In the genomic region with DNA sequence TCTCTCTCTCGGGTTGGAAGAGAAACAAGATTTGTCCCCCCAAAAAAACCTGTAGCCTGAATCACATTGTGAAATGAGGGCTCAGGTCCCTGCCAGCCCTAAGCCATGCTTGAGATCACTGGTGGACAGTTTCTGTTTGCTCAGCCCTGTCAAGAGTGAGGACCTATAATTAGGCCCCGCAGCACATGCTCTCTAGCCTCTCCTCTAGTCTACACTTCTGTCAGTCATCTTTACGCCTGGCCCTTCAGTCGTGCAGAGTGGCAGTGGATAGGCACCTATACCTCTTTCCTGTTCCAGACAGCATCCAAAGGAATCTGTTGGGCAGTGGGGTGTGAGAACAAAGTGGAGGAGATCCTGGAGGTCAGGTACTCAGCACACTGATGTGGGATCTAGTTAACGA, we compare ENCODE assay signal across 12 mouse cellular contexts. TPM values are rescaled to one million over a fixed set of nuclear protein-coding genes. Genes with fewer than 3 reads are reported as not detected.
DNase-seq lines count a peak whose midpoint lies in the region; ATAC-seq and TF ChIP-seq lines count a peak whose summit lies in the region.
"Had no signal": no experiment of that assay in that cellular context is flagged by ENCODE, and none has a peak within 500 bp of the region (broad histone marks: within the 10 kb centered on the region; RNA-seq: fewer than 3 reads in every experiment).

No protein-coding gene starts in this region.

- intact Hi-C loops in gastrocnemius, postnatal 14 days (cut with DNase I; ENCODE audit: low total_unique reads), result loop anchor here (2.0 kb wide), 1 partner anchor 117 kb away; no protein-coding TSS in a partner anchor

- H3K4me2 ChIP-seq in heart, embryonic 13.5 days, result no peak overlapping the region
- H3K4me2 ChIP-seq in heart, embryonic 11.5 days, result no peak overlapping the region
- no peak overlapping the region for H3K4me2 ChIP-seq in forebrain, postnatal 0 days (ENCODE audit: low read depth)
- H3K4me2 ChIP-seq in midbrain, embryonic 11.5 days, result no peak overlapping the region
- H3K4me2 ChIP-seq: liver, embryonic 13.5 days had no signal

- ATAC-seq in heart, embryonic 13.5 days (ENCODE audit: extremely low read depth, insufficient number of reproducible peaks, low FRiP score, low TSS enrichment), result no peak
- no peak for ATAC-seq in heart, embryonic 11.5 days (replicated peaks; ENCODE audit: insufficient number of reproducible peaks, low FRiP score, low TSS enrichment)
- peak; percentile 2; the same call in 1 of the 2 replicates for ATAC-seq in forebrain, postnatal 0 days
- peak; percentile 49 for ATAC-seq in midbrain, embryonic 11.5 days (ENCODE audit: low FRiP score)
- ATAC-seq in erythroblast, adult 5-6 weeks (replicated peaks; ENCODE audit: low FRiP score, poor library complexity, severe bottlenecking), result no peak

- WGBS in heart, embryonic 13.5 days, result 29% methylated on average over 5 of the region's 5 CpGs
- 51% methylated on average over 5 of the region's 5 CpGs for WGBS in heart, embryonic 11.5 days (ENCODE audit: insufficient replicate concordance)
- WGBS in embryonic facial prominence, embryonic 10.5 days, result 62% methylated on average over 5 of the region's 5 CpGs
- 33% methylated on average over 5 of the region's 5 CpGs for WGBS in forebrain, postnatal 0 days
- 66% methylated on average over 5 of the region's 5 CpGs for WGBS in midbrain, embryonic 11.5 days

- peak overlapping the region; percentile 40 for H3K27ac ChIP-seq in heart, embryonic 13.5 days (replicated peaks)
- H3K27ac ChIP-seq in heart, embryonic 11.5 days (ENCODE audit: low read depth, low read length), result no peak overlapping the region
- peak overlapping the region; percentile 62 for H3K27ac ChIP-seq in embryonic facial prominence, embryonic 10.5 days (replicated peaks)
- peak overlapping the region; percentile 45; the same call in 1 of the 2 replicates for H3K27ac ChIP-seq in forebrain, postnatal 0 days (ENCODE audit: low read depth, low read length)
- 0 out of 2 replicates have a peak overlapping the region, but pooled peaks have one; percentile 70 for H3K27ac ChIP-seq in midbrain, embryonic 11.5 days (ENCODE audit: low read depth, low read length)
- H3K27ac ChIP-seq: liver, embryonic 13.5 days had no signal

- no peaks in the 10 kb centered on the region for H3K36me3 ChIP-seq in heart, embryonic 13.5 days
- H3K36me3 ChIP-seq in heart, embryonic 11.5 days (ENCODE audit: control insufficient read depth, insufficient read depth, low read length), result no peaks in the 10 kb centered on the region
- 0 out of 2 replicates have a peak, but pooled peaks cover 3% of the 10 kb centered on the region for H3K36me3 ChIP-seq in embryonic facial prominence, embryonic 10.5 days (replicated peaks)
- peaks cover 43% of the 10 kb centered on the region for H3K36me3 ChIP-seq in forebrain, postnatal 0 days (ENCODE audit: insufficient read depth)
- 0 out of 2 replicates have a peak, but pooled peaks cover 2% of the 10 kb centered on the region for H3K36me3 ChIP-seq in midbrain, embryonic 11.5 days (ENCODE audit: control insufficient read depth, insufficient read depth, low read length)
- H3K36me3 ChIP-seq: liver, embryonic 13.5 days had no signal

- H3K9ac ChIP-seq in heart, embryonic 13.5 days, result no peak overlapping the region
- no peak overlapping the region for H3K9ac ChIP-seq in heart, embryonic 11.5 days (ENCODE audit: low read depth, low read length)
- no peak overlapping the region; the same call in 1 of the 2 replicates for H3K9ac ChIP-seq in forebrain, postnatal 0 days
- H3K9ac ChIP-seq in midbrain, embryonic 11.5 days (ENCODE audit: low read length), result no peak overlapping the region
- H3K9ac ChIP-seq: liver, embryonic 13.5 days had no signal

- peaks cover 35% of the 10 kb centered on the region for H3K4me1 ChIP-seq in heart, embryonic 13.5 days
- H3K4me1 ChIP-seq in heart, embryonic 11.5 days (ENCODE audit: control insufficient read depth, insufficient read depth, low read length), result peaks cover 21% of the 10 kb centered on the region
- H3K4me1 ChIP-seq in embryonic facial prominence, embryonic 10.5 days, result peaks cover 34% of the 10 kb centered on the region
- peaks cover 4% of the 10 kb centered on the region; the same call in 1 of the 2 replicates for H3K4me1 ChIP-seq in forebrain, postnatal 0 days (ENCODE audit: insufficient read depth)
- peaks cover 18% of the 10 kb centered on the region for H3K4me1 ChIP-seq in midbrain, embryonic 11.5 days (ENCODE audit: control insufficient read depth, insufficient read depth, low read length)
- H3K4me1 ChIP-seq: liver, embryonic 13.5 days had no signal

- no peak overlapping the region for H3K4me3 ChIP-seq in heart, embryonic 13.5 days
- no peak overlapping the region for H3K4me3 ChIP-seq in heart, embryonic 11.5 days (ENCODE audit: low read depth, low read length)
- H3K4me3 ChIP-seq in embryonic facial prominence, embryonic 10.5 days, result no peak overlapping the region
- H3K4me3 ChIP-seq in forebrain, postnatal 0 days (ENCODE audit: low read depth, low read length), result no peak overlapping the region
- no peak overlapping the region for H3K4me3 ChIP-seq in midbrain, embryonic 11.5 days (ENCODE audit: low read depth, low read length)
- H3K4me3 ChIP-seq: liver, embryonic 13.5 days had no signal

- no peak for DNase-seq in embryonic facial prominence, embryonic 10.5 days (ENCODE audit: low spot score)
- no peak for DNase-seq in forebrain, postnatal 0 days
- no peak for DNase-seq in midbrain, embryonic 11.5 days (ENCODE audit: low spot score, missing footprints)
- DNase-seq in gastrocnemius, postnatal 14 days, result no peak
- no peak for DNase-seq in kidney, postnatal 36 days
- DNase-seq: B cell, adult 2 months; liver, embryonic 13.5 days had no signal

- H3K9me3 ChIP-seq in heart, embryonic 13.5 days, result no peaks in the 10 kb centered on the region
- H3K9me3 ChIP-seq in heart, embryonic 11.5 days (replicated peaks; ENCODE audit: control insufficient read depth, low read length), result no peaks in the 10 kb centered on the region
- no peaks in the 10 kb centered on the region for H3K9me3 ChIP-seq in embryonic facial prominence, embryonic 10.5 days
- H3K9me3 ChIP-seq in forebrain, postnatal 0 days (ENCODE audit: low read length), result no peaks in the 10 kb centered on the region
- no peaks in the 10 kb centered on the region for H3K9me3 ChIP-seq in midbrain, embryonic 11.5 days (ENCODE audit: control insufficient read depth, low read length)
- H3K9me3 ChIP-seq: liver, embryonic 13.5 days had no signal

- H3K27me3 ChIP-seq in heart, embryonic 13.5 days (replicated peaks), result no peaks in the 10 kb centered on the region
- H3K27me3 ChIP-seq in heart, embryonic 11.5 days (ENCODE audit: control insufficient read depth, insufficient read depth, low read length), result 0 out of 2 replicates have a peak, but pooled peaks cover 2% of the 10 kb centered on the region
- H3K27me3 ChIP-seq in embryonic facial prominence, embryonic 10.5 days (replicated peaks; ENCODE audit: low read depth, poor library complexity, severe bottlenecking), result 0 out of 2 replicates have a peak, but pooled peaks cover 4% of the 10 kb centered on the region
- H3K27me3 ChIP-seq in forebrain, postnatal 0 days (ENCODE audit: insufficient read depth, low read length), result no peaks in the 10 kb centered on the region
- H3K27me3 ChIP-seq in midbrain, embryonic 11.5 days (ENCODE audit: control insufficient read depth, insufficient read depth, low read length), result no peaks in the 10 kb centered on the region
- H3K27me3 ChIP-seq: liver, embryonic 13.5 days had no signal

- no peak for TF ChIP-seq CTCF in forebrain, postnatal 0 days (IDR thresholded peaks at IDR 0.05; ENCODE audit: low read depth)

RNA-seq across cellular contexts. Expression of gene Scrn1, which starts 58.5 kb away (rescaled TPM):
- polyA plus RNA-seq in heart, embryonic 13.5 days (2015; fragmentation: Nextera tagmentation; extraction: Ambion mirVana), result 9.5 and 13.0 TPM in 2 replicates
- 15.5 and 17.7 TPM in 2 replicates for polyA plus RNA-seq in heart, embryonic 11.5 days (2014; fragmentation: Nextera tagmentation; extraction: Ambion mirVana)
- 20.0 and 24.0 TPM in 2 replicates for polyA plus RNA-seq in embryonic facial prominence, embryonic 10.5 days (2016; fragmentation: Nextera tagmentation; extraction: Ambion mirVana)
- total RNA-seq in forebrain, postnatal 0 days (2014; rRNA removed), result 189 and 195 TPM in 2 replicates
- polyA plus RNA-seq in forebrain, postnatal 0 days (2015; fragmentation: Nextera tagmentation; extraction: Ambion mirVana), result 95.5 and 122 TPM in 2 replicates
- 69.5 and 73.3 TPM in 2 replicates for polyA plus RNA-seq in midbrain, embryonic 11.5 days (2014; fragmentation: Nextera tagmentation; extraction: Ambion mirVana)
- 1 to 10 TPM; 5.8 to 9.7 TPM for total RNA-seq in gastrocnemius, postnatal 14 days (2021)
- not detected in 2 replicates for total RNA-seq in erythroblast, adult 5-6 weeks (2015; ENCODE audit: low replicate concordance)
- not detected in 2 replicates for total RNA-seq in erythroblast, adult 5-6 weeks (2017; ENCODE audit: low replicate concordance)
- total RNA-seq: common myeloid progenitor, adult 5-6 weeks; megakaryocyte-erythroid progenitor cell, adult 5-6 weeks had no signal

Comparison
In these comparisons a context has a peak if more than half of its experiments do, and no peak if none do; other contexts are left out.
1. ATAC-seq: peak in forebrain, postnatal 0 days (single experiment) and midbrain, embryonic 11.5 days (single experiment); none in heart, embryonic 13.5 days (single experiment), heart, embryonic 11.5 days (single experiment) and erythroblast, adult 5-6 weeks (single experiment).